Mouse (Mus musculus) stomach, embryonic 16.5 days (tissue): ENCODE data around the gene Robo4. TPM values are rescaled to one million over a fixed set of nuclear protein-coding genes. Genes with fewer than 3 reads are reported as not detected.

Source experiments
- polyA plus RNA-seq: library from polyadenylated mRNA; unstranded; fragments of >200 nt; fragmentation: Nextera tagmentation; extraction: Ambion mirVana; gene quantifications from 2 replicates; pipeline ENCODE4 v1.2.1, GENCODE M21; 2015

The Robo4 gene
- polyA plus RNA-seq, 1 experiment from 2014 or later, result 13.3 TPM

Other genes starting within 250 kb of the Robo4 start
- gene Tmem218, start 193.7 kb upstream of the Robo4 start, polyA plus RNA-seq, result 9.1 and 9.8 TPM in 2 replicates
- 3.6 and 3.9 TPM in 2 replicates for gene Slc37a2, start 146.2 kb upstream of the Robo4 start, polyA plus RNA-seq
- 4.2 and 5.0 TPM in 2 replicates for gene Ccdc15, start 53.5 kb upstream of the Robo4 start, polyA plus RNA-seq
- 0.19 TPM in 1 of 2 replicates, not detected in the other for gene Hepacam, start 34.5 kb upstream of the Robo4 start, polyA plus RNA-seq
- not detected in 2 replicates for gene Robo3, start 31.3 kb downstream of the Robo4 start, polyA plus RNA-seq
- gene Msantd2, start 87.4 kb downstream of the Robo4 start, polyA plus RNA-seq, result 15.3 and 16.1 TPM in 2 replicates
- 58.2 and 58.6 TPM in 2 replicates for gene Esam, start 126.2 kb downstream of the Robo4 start, polyA plus RNA-seq
- gene Vsig2, start 137.4 kb downstream of the Robo4 start, polyA plus RNA-seq, result 96.0 and 120 TPM in 2 replicates
- 4.4 and 4.5 TPM in 2 replicates for gene Nrgn, start 151.0 kb downstream of the Robo4 start, polyA plus RNA-seq
- 11.9 and 13.3 TPM in 2 replicates for gene Siae, start 153.8 kb downstream of the Robo4 start, polyA plus RNA-seq
- gene Spa17, start 211.8 kb downstream of the Robo4 start, polyA plus RNA-seq, result 4.7 and 5.7 TPM in 2 replicates